Mouse (Mus musculus) spleen, embryonic (tissue): ENCODE measurements at regions not wholly inside any gene's neighbourhood (a gene's known extent, or its start where the extent isn't known, plus 50 kb on each side); places are given as distances from the start of the nearest gene placed in this dataset.

Experiments
- CTCF ChIA-PET: fragments of 350-600 bp; sonication (Branson Sonifier 250); formaldehyde crosslinking; loops from one replicate; lab custom pipeline; 2022; lab: Charles Lee

DNA sequence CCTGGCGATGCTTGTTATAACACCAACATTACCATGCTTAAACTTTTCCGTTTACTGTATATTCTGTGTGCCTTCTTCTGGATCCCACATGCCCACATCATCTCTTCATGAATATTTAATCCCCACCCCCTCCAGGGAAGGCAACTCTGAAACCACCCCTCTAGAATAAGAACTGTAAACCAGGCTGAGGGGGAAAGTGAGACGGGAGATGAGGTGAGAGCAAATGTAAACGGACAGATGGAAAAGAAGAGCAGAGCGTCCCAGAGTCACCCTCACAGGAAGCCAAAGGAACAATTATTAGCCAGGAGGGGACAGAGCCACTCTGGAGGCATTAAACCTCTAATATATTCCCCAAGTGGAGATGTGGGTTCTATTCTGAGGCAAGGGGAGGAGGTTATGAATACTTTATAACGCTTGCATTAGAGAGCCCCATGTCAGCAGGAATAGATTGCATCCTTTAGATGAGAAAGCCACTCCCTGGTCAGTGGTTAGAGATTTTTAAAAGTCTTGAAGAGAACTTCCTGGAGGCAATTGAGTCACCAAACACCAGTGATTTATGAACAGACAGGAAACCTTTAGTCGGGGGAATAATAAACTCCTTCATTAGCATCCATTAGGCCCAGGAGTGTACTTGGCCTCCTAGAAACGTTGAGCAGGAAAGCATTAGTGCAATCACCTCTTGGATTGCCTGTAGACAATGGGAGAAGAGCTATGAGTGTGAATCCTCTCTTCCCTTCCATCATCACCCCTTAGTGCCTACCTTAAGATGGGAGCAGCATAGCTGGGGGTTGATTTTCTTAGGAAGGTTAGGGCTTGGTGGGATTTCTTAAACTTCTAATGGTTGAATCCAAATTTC lies 220.1 kb downstream of the Elavl2 start:
- CTCF ChIA-PET: no interaction called here

DNA sequence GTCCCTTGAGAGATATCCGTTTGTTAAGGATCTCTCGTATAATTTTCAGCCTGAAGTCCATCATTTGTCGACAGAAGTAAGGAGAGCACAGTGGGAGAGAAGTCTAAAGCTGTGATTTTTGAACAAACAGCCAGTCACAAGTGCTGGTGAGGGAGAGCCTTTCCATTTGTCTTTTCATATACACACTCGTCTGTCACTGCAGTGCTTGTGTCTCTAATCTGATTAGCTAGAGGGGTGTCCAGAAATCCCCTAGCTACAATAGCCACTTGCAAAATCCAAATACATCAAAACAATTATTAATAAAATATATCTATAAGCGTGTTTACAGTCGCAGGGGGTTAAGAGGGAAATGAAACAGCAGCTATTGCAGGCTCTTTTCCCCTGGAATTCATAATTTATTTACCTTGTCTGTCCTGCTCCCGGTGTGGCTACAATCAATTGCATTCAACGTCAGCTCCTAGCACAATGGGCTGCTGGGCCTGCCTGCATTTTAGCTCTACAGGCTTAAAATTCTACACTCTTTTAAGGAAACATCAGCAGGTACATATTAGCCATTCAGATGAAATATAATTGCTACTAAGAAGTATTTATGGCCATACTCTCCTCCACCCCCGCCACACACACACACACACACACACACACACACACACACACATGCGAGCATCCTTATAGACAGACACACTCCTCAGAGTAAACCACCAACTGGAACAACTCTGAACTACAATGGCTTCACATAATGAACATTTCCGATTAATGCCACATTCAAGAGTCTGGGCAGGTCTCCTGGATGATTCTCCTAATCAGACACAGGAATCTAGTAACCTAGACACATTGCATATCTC lies 236.1 kb downstream of the Elavl2 start:
- CTCF ChIA-PET: no interaction called here

DNA sequence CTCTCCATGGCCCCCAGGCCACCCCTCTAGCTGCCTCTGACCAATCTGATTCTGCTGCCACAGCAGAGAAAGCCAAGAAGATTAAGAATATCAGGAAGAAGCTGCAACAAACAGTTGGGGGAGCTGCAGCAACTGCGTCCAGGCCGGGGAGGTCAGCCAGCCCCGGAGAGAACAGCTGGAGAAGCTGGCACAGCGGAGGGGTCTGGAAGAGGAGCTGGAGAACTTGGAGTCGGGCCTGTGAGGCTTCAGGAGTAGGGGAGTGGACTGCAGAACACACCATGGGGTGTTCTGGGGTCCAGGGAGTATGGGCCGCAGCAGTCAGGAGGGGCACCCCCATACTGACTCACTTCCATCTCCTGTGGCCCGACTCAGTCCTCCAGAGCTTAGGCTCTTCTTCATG lies 243.5 kb downstream of the Elavl2 start:
- CTCF ChIA-PET: no interaction called here

DNA sequence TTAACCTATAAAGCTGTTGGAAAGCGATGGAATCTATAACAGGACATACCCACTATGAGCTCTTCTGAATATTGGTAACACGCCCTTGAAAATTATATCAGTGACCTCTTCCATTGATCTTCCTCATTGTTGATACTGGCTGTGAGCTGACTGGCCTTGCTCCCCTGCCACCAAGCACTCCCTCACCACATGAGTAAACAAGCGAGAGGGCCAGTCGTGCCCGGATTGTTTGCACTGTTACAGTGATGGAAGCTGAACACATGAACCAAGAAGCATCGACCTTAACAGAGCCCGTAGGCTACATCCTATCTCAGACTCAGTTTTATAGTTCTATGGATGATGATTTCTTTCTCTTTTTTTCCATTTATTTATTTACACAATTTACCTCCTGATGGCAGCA lies 255.9 kb downstream of the Elavl2 start:
- CTCF ChIA-PET: no interaction called here

DNA sequence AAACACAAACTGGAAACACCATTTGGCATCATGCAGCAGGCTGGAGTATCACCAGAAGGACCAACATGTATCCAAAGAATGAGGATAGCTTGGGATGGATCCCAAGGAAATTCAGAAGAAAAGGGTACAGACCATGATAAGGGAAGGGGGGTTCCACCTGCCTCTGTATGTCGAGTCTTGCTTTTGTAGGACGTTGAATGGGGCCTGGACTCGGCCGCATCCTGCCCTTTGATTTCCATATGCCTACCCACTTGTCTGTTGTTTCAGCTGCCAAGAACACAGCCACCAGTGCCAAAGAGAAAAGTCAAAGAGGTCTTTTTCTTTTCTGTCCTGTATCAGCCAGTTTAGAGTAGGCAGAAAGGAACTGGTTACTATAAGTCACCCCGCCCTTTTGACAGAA lies 256.7 kb downstream of the Elavl2 start:
- CTCF ChIA-PET: no interaction called here

DNA sequence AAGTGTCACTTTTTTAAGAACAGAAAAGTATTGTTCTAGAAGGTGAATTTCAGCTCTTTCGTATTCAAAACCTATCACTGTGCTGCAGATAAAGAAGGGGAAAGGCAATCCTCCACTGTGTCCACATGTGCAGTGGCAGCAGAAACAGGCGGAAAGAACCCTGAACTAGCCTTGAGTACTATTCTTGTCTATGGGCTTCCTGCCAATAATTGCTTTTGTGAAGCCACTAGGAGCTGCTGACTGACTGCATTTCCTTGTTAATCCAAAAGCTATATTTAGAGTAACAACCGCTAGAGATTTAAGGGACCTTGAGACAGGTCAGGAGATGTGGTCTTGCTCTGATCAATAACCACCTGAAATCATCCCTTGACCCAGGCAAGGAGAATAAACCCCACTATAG lies 265.3 kb downstream of the Elavl2 start:
- CTCF ChIA-PET: no interaction called here

DNA sequence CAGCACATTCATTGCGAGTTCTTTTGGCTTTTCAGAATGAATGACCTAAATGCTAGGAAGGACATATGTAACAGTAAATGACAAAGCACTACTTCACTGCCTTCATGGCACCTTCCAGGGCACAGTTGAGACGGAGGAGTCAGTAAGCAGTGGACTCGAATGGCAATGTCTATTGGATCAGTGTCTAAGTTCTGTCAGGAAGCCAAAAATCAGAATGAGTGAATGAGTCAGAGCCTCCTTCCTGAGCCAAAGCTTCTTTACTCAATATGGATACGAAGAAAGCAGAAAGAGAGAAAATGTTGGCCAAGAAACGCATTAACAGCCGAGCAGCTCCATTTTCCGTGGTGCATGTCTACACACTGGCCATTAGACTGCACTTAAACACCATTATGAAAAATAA lies 268.3 kb downstream of the Elavl2 start:
- CTCF ChIA-PET: interaction anchor here (0.5 kb wide), 1 partner anchor 90 kb away, joined by 4 read pairs; no protein-coding TSS in a partner anchor

DNA sequence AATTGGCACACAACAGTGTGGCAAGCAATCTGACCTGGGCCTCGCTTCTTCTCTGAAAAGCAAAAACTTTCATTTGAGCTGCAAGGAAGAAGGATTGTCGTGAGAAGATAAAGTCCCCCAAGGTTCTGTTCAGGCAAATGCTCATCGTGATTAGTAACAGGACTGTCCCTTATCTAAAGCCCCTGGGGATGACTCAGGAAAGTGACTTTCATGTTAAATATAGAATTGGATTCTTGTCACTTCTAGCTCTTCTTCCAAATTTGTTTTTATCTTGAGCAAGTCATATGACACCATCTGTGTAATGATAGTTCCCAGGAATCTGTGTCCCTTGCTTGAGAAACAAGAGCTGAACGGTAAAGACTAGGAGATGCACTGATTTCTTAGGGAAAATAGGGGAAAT lies 280.3 kb downstream of the Elavl2 start:
- CTCF ChIA-PET: no interaction called here

DNA sequence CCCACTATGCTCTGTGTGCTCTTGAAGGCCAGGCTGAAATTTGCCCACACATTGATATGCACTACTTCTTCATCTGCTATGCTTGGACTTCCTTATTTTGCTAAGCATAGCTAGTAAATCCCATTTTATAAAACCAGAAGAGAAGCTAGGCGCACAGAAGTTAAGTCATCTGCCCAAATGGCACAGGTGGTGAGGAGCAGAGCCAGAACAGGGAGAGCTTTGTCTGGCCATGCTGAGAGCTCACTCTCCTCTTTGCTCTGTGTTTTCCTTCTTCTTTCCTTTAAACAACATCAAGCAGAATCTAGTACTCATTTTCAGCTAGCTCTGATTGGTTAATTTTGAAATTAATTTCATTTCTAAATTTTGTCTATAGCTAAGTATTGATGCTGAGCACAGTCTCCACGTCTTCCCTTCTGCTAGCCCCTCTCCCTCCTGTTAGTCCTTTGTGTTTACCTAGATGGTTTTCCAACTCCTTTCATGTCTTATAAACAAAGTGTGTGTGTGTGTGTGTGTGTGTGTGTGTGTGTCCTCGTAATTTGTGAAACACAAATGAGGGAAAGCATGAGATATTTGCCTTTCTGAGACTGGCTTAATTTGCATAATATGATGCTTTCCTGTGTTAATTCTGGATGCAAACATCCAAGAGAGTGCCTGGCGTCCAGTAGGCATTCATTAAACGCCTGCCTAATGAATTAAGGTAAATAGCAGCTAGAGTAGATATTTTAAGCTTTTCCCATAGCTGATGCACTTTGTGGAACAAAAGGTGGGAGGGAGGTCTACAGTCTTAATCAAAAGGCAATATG lies 283.6 kb downstream of the Elavl2 start:
- CTCF ChIA-PET: no interaction called here

DNA sequence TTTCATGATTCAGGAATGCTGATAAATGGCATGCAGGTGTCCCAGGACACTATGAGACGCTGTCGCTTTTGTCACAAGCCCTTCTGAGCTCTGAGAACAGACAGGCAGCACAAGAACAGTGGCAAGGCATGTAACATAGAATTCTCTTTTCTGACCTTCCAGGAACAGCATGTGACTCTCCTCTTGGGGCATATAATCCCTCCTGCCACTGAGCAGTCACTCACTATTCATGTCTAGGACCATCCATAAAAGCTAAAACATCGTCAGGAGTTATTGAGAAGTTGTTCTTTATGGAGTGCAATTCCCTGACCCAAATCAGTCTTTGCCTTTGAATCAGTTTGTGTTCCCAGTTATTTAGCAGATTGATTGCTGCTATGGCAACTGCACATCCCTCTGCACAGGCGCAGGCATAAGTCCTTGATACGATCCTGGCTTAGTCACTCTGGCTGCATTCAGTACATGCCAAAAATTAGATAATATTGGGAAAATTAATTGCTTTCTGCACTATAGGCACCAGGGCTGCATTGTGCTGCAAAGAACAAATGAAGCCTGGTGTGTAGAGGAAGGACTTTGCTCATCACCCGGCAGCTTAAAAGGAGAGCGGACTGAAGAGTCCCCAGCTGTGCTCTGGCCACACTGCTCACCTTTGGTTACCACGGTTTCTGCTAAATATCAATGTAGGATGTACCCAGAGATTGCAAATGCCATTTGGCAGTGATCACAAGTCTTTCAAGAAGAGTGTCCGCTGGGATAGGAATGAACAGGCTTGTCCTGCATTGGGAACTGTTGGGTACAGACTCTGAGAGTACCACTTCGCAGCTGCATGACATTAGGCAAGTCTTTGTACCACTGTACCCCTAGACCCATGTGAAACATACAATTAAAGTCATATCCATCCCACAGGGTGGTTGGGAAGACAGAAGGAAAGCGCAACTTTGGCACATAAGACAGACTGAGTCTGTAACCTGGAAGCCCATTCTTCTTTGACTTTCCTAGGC lies 288.6 kb downstream of the Elavl2 start:
- CTCF ChIA-PET: no interaction called here

DNA sequence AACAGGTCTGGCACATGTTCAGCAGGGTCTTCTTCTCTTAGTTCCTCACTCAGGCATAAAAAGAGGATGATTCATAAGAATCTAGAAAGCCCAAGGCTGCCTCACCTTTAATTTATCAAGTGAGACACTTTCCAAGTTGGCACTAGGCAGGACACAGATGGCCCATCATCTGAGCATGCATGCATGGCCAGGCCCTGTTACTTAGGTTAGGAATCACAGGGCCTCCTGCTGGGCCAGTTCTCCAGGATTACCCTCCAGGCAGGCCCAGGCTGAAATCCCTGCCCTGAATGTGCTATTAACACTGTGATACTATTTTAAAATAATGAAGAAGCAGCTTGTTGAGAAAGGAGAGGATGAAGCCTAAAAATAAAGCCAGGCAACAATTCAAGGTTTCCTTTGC lies 304.5 kb downstream of the Elavl2 start:
- CTCF ChIA-PET: no interaction called here

DNA sequence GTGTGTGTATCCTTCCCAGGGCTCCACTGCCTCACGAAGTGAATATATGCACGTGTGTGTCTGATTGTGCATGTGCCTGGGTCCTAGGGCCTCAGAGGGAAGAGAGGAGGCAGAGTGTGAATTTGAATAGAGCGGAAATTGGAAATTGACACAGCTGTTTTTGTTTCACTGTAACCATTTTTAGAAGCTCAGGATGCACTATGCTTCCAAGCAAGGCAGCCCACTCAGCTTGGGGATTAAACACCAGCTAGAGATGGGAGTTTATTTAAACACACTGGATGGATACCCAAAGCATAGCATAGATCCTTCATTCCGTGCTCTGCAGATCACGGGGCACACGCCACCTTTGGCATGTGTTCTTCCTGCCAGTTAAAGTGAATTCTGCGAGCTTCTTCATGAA lies 306.2 kb downstream of the Elavl2 start:
- CTCF ChIA-PET: no interaction called here

DNA sequence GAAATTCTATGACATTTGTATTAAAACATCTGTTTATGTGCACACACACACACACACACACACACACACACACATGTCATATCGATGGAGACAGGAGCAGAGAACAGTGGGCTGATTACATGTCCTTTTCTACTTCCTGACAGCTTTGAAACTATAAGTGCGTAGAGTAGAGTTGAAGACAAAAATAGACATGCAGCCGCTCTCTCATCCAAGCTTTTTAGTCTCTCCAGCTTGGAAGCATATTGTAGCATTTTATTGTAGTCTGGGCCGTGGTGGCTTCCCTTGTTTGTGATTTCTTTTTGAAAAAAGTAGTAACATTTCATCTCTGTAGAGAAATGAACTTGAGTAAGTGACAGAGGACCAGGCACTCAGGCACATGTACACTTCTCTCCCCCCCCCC lies 306.7 kb downstream of the Elavl2 start:
- CTCF ChIA-PET: no interaction called here

DNA sequence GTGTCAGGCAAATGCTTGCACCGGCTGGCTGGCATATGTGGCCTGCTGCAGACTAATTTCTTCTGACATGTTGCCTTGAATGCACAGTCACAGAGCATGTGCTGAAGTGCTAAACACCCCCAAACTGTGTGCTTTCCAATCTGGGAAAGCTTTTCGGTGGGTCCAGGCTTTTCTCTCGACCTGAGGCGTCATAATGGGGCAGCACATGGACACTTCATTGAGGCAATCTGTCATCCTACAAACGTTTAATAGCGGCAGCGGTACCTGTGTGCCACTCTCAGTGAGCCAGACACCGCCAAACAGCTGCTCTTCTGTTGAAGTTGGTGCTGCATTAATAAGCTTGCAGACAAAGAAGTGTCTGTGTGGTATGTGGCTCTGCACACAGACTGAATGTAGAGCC lies 308.3 kb downstream of the Elavl2 start:
- CTCF ChIA-PET: no interaction called here

DNA sequence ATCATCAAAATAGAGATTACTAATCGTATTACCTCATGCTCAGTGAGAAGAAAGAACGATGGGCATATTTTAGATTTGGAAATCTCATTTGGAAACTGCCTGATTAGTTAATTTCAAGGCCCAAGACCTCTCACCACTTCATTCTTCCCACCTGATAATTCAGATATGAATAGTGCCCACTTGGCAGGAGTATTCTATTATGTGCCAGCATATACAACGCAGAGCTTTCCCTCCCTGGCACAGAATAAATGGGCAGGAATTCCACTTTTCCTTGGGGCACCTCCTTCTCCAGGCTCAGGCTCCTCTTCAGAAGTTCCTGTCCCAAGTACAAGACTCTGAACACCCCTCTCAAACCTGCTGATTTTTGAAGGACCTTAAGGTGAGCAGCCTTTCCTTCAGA lies 308.7 kb downstream of the Elavl2 start:
- CTCF ChIA-PET: no interaction called here

DNA sequence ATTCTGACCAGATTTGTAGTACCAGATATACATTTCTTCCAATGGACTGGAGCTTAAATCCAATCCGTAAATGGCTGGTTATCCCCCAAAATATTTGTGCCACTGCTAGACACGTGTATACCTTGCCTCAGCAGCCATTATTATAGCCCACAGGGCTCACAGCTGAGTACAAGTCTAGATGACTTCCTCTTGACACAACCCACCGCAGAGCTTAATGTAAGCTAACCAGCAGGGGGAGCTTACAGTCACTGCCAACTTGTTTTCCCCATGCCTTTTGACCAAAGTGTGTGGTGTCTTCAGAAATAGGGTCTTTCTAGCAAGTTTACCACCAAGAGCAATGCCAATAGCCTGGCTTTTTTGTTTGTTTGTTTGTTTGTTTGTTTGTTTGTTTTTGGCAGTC lies 316.6 kb downstream of the Elavl2 start:
- CTCF ChIA-PET: no interaction called here

DNA sequence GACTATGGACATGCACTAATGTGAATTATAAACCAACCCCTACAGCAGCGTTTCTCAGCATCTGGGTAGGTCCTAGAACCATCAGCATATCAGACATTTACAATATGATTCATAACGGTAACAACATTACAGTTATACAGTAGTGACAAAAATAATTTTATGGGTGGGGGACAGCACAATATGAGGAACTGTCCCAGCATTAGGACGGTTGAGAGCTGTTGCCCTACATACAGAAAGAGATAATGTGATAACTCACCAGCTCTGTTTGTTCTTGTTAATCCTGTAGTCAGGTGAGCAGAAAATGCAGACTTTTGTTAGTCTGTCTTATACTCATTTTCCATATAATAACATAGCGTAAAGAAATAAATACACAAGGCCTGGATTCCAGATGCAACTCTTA lies 319.1 kb downstream of the Elavl2 start:
- CTCF ChIA-PET: no interaction called here

DNA sequence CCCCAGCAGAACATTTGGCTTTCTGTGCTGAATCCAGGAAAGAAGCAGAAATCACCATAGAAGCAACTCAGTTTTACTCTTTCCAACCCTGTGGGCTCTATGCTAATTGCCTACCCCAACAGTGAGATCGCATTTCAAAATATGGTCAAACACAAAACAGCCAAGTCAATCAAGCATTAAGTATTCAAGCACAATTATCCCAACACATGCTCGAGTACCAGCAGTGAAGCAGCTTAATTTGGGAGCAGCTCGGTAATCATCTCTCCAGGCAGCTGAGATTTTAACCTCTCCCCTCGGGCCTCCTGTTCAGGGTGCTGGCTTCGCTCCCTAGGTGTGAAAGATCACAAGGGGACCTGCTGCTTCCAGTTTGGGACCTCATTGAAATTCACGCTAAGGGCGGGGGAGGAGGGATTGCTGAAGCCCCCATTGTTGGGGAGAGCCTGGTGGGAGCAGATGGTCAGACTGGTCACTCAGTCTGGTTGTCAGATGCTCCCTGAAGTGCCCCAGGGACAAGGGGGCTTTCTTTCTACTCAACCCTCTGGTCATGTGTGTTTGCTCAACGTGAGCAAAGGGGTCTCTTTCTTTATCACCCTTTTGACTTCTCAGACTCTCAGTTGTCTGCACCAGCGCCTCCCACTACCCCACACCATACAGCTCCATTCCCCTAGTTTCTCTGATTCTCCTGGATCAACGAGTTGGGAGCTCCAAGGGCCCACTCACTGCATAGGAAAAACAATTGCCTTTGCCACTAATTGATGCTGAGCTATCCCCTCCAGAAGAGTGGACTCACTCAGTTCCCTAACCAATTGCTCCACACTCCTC lies 319.8 kb downstream of the Elavl2 start:
- CTCF ChIA-PET: no interaction called here

DNA sequence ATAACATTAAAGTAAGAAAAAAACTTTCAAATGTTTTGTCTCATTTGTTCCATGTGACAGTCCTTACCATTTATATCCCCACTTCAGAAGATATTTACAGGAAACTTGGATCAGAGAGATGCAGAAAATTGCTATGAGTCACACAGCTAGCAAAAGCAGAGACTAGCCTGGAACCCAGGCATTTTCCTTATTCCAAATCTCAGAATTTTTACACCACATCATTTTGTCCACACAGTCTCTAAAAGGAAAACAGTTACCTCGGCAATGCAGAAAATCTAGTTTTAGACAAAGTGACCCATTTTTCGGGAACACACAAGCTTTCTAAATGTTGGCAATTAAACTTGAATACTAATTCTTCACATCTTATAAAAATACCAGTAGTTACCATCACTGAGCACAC lies 329.3 kb downstream of the Elavl2 start:
- CTCF ChIA-PET: no interaction called here

DNA sequence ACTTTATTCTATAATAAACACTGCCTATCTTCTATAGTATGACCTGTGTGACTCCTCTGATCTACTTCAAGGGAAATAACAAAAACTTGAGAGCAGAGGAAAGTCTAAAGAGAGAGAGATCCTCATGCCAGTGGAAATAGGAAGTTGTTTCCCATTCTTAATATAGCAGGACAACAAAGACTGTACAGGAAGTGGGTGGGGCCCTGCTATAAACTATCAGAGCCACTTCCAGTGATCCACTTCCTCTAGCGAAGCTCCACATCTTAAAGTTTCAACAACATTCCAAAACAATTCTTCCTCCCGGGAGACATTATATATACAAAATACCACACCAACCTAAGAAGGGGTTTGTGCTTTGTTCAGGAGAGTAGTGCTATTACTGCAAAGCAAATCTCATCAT lies 339.7 kb downstream of the Elavl2 start:
- CTCF ChIA-PET: no interaction called here
